Mouse (Mus musculus): ENCODE measurements around the gene Myh11. TPM values are rescaled to one million over a fixed set of nuclear protein-coding genes. Genes with fewer than 3 reads are reported as not detected.

Gene Myh11
- 250 and 280 TPM in 2 replicates for polyA plus RNA-seq (2014; fragmentation: Nextera tagmentation; extraction: Ambion mirVana)

DNA sequence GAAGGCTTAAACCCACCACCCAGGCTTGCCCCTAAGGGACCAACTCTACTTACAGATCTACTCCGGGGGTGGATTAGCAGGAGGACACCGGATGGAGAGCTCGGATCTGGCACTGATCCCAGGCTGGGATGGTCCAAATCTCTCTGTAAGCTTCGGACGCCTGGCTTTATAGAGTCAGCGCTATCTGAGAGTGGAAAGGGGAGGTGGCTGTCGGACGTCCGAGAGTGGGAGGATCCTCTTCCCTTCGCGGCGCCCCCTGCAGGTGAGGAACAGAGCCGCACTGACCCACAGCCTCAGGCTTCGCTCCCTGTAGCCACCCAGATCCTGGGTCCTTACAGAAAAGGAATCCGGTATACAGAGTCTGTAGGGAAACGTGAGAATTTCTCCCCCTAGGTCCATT, at the start of gene Myh11:
Gene Myh11, minus strand, starts transcription at position 150 of the 400 bp plus-strand sequence.
- Histone ChIP-seq H3K4me1 (ENCODE audit: control insufficient read depth, insufficient read depth, low read length) (peaks cover 16% of the 10 kb centered on the region), H3K27me3 (ENCODE audit: control insufficient read depth, insufficient read depth, low read length) (no peaks in the 10 kb centered on the region), H3K36me3 (ENCODE audit: control insufficient read depth, insufficient read depth, low read length) (no peaks in the 10 kb centered on the region), H3K4me3 (ENCODE audit: low read depth, low read length) (peak within 1 kb of the TSS; percentile 26), H3K9me3 (ENCODE audit: control insufficient read depth, low read depth, low read length) (no peaks in the 10 kb centered on the region), H3K27ac (ENCODE audit: low read length) (peak within 1 kb of the TSS; percentile 89), H3K9ac (replicated peaks; ENCODE audit: low read depth, low read length) (peak within 1 kb of the TSS; percentile 31; the same call in 1 of the 2 replicates), H3K4me2 (replicated peaks; ENCODE audit: low read depth, low read length) (peak within 1 kb of the TSS; percentile 53)
- under 1% methylated on average over 16 of the region's 16 CpGs for WGBS
- peak; percentile 73 for ATAC-seq (ENCODE audit: insufficient number of reproducible peaks, insufficient read depth, low FRiP score, low read depth)

DNA sequence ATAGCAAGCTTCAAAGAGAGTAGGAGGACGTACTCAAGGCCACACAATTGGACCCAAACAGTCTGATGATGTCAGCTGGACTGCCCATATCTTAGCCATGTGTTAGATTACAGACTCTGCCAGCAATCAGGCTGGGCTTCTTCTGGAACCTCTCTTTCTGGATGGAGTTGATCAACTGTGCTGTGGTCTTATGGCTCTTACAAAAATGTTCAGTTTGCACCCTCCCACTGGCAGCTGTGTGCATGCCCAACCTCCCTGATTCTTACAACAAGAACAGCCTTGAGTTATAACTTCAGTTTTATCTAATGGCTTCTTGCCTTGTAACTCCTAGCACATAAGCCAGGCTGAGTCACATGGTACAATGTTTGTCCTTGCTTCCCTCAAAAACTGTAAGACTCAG, 37.0 kb upstream of the Myh11 start:
- no peak overlapping the region for H3K4me2 ChIP-seq (replicated peaks; ENCODE audit: low read depth, low read length)
- 73% methylated on average over 1 of the region's 1 CpGs for WGBS
- no peaks in the 10 kb centered on the region for H3K36me3 ChIP-seq (ENCODE audit: control insufficient read depth, insufficient read depth, low read length)
- H3K9ac ChIP-seq (replicated peaks; ENCODE audit: low read depth, low read length) = no peak overlapping the region
- ATAC-seq (ENCODE audit: insufficient number of reproducible peaks, insufficient read depth, low FRiP score, low read depth) = no peak
- H3K4me1 ChIP-seq (ENCODE audit: control insufficient read depth, insufficient read depth, low read length) = no peaks in the 10 kb centered on the region
- H3K9me3 ChIP-seq (ENCODE audit: control insufficient read depth, low read depth, low read length) = no peaks in the 10 kb centered on the region
- no peak overlapping the region for H3K4me3 ChIP-seq (ENCODE audit: low read depth, low read length)
- H3K27ac ChIP-seq (ENCODE audit: low read length) = no peak overlapping the region
- H3K27me3 ChIP-seq (ENCODE audit: control insufficient read depth, insufficient read depth, low read length) = no peaks in the 10 kb centered on the region

DNA sequence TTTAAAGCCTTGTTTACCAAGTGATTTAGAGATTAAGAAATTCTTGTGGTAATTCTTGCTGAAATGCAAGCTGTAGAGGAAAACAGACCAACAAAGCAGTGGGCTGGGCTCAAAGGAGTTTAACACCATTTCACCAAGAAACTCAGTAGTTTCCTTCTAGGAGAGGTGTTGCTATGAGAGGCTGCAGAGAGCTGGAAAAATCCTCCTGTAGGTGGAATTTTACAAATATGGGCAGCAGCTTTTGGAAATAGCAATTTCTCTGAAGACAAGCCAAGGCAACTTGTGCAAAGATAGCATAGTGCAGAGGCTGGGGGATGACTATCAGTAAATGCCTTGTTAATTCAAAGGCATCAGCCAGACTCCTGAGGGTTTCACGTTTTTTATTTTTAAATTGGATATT, 29.3 kb upstream of the Myh11 start:
- Histone ChIP-seq H3K36me3 (ENCODE audit: control insufficient read depth, insufficient read depth, low read length) (no peaks in the 10 kb centered on the region), H3K9ac (replicated peaks; ENCODE audit: low read depth, low read length) (no peak overlapping the region), H3K9me3 (ENCODE audit: control insufficient read depth, low read depth, low read length) (no peaks in the 10 kb centered on the region), H3K4me3 (ENCODE audit: low read depth, low read length) (no peak overlapping the region), H3K4me2 (replicated peaks; ENCODE audit: low read depth, low read length) (no peak overlapping the region), H3K27me3 (ENCODE audit: control insufficient read depth, insufficient read depth, low read length) (no peaks in the 10 kb centered on the region), H3K4me1 (ENCODE audit: control insufficient read depth, insufficient read depth, low read length) (0 out of 2 replicates have a peak, but pooled peaks cover 4% of the 10 kb centered on the region), H3K27ac (ENCODE audit: low read length) (no peak overlapping the region)
- WGBS = 55% methylated on average over 1 of the region's 1 CpGs
- no peak for ATAC-seq (ENCODE audit: insufficient number of reproducible peaks, insufficient read depth, low FRiP score, low read depth)

DNA sequence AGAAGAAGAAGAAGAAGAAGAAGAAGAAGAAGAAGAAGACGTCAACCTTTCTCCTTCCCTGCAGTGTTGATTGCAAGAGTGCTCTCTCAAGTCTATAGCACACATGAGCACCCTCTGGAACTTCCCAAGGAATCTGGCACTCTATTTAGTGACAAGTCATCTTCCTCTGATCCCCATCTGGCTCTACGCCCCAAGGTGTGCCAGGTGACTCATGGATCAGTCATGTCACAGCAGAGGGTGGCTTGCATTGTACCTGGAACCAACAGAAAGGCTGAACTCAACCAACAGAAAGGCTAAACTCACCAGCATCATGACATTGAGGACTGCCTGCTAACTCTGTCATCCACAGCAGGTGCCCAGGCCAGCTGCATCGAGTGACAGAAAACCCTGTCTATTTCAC, 28.5 kb upstream of the Myh11 start:
- H3K4me1 ChIP-seq (ENCODE audit: control insufficient read depth, insufficient read depth, low read length) = 0 out of 2 replicates have a peak, but pooled peaks cover 4% of the 10 kb centered on the region
- 87% methylated on average over 3 of the region's 3 CpGs for WGBS
- no peak for ATAC-seq (ENCODE audit: insufficient number of reproducible peaks, insufficient read depth, low FRiP score, low read depth)
- H3K27ac ChIP-seq (ENCODE audit: low read length) = no peak overlapping the region
- H3K36me3 ChIP-seq (ENCODE audit: control insufficient read depth, insufficient read depth, low read length) = no peaks in the 10 kb centered on the region
- H3K4me3 ChIP-seq (ENCODE audit: low read depth, low read length) = no peak overlapping the region
- H3K9ac ChIP-seq (replicated peaks; ENCODE audit: low read depth, low read length) = no peak overlapping the region
- H3K4me2 ChIP-seq (replicated peaks; ENCODE audit: low read depth, low read length) = no peak overlapping the region
- no peaks in the 10 kb centered on the region for H3K27me3 ChIP-seq (ENCODE audit: control insufficient read depth, insufficient read depth, low read length)
- H3K9me3 ChIP-seq (ENCODE audit: control insufficient read depth, low read depth, low read length) = no peaks in the 10 kb centered on the region

DNA sequence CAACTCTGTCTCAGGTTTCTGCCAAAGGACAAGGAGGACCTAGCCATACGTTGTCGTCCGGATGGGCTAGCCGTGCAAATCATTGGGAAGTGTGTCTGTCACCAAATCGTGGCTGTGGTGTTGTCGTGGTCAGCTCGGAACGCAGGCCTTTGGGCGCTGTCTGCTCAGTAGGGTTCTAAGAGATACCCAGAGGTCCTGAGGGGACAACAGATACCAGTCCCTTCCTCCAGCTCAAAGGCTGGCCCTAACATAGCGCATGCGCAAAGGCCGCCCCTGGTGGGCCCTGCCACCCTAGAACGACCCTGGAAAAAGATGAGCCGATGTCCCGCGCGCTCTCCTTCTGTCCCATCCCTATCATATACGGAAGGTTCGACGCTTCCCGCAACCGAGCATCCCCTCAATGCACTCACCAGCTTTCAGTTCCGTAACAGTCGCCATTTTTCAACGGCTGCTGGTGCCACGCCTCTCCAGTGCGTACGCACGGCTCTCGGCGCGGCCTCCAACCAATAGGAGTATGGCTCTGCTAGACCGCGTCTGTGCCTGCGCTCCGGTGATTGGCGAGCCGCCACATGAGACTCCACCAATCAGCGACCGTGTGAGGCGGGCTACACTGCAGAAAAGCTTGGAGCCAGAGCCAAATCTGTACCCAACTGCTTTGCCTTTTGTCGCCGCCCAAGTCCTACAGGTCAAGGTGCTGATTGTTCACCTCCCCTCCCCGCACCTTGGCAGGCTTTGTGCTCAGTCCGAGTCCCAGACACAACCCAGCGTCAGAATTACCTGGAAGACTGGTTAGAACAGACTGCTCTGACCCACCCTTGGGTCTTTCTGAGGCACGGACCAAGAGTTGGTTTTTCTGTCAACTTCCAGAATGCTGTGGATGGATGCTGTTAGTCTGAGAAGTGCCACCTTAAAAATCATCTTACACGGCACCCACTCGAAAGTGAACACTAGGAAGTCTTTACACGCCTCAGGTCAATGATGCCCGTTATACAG, 26.0 kb upstream of the Myh11 start, which contains the start of gene Fopnl:
Gene Fopnl, minus strand, starts transcription at position 522 of the 993 bp plus-strand sequence.
- Histone ChIP-seq H3K36me3 (ENCODE audit: control insufficient read depth, insufficient read depth, low read length) (peaks cover 9% of the 10 kb centered on the region), H3K4me2 (replicated peaks; ENCODE audit: low read depth, low read length) (peak within 1 kb of the TSS; percentile 64), H3K27ac (ENCODE audit: low read length) (peak within 1 kb of the TSS; percentile 62), H3K9ac (replicated peaks; ENCODE audit: low read depth, low read length) (peak within 1 kb of the TSS; percentile 52), H3K4me1 (ENCODE audit: control insufficient read depth, insufficient read depth, low read length) (0 out of 2 replicates have a peak, but pooled peaks cover 4% of the 10 kb centered on the region), H3K27me3 (ENCODE audit: control insufficient read depth, insufficient read depth, low read length) (no peaks in the 10 kb centered on the region), H3K9me3 (ENCODE audit: control insufficient read depth, low read depth, low read length) (no peaks in the 10 kb centered on the region), H3K4me3 (ENCODE audit: low read depth, low read length) (peak within 1 kb of the TSS; percentile 75)
- 3% methylated on average over 51 of the region's 51 CpGs for WGBS
- peak; percentile 100 for ATAC-seq (ENCODE audit: insufficient number of reproducible peaks, insufficient read depth, low FRiP score, low read depth)

DNA sequence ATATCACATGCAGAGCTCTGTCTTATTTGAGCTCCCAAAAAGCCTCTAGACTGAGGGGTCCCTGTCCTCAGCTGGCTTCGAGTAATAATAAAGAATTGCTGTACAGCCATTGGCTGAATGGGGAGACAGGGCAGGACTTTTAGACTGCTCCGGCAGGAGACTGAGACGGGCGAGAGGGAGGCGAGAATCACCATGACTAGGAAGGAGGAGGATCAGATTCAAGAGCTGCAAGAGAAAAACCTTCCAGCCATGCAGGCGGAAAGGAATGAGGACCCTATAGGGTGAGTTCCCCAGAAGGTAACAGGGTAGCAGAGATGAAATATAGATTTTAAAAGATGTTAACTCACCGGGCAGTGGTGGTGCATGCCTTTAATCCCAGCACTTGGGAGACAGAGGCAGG, 21.7 kb upstream of the Myh11 start:
- 93% methylated on average over 7 of the region's 7 CpGs for WGBS
- 0 out of 2 replicates have a peak, but pooled peaks cover 4% of the 10 kb centered on the region for H3K4me1 ChIP-seq (ENCODE audit: control insufficient read depth, insufficient read depth, low read length)
- H3K36me3 ChIP-seq (ENCODE audit: control insufficient read depth, insufficient read depth, low read length) = peaks cover 31% of the 10 kb centered on the region

DNA sequence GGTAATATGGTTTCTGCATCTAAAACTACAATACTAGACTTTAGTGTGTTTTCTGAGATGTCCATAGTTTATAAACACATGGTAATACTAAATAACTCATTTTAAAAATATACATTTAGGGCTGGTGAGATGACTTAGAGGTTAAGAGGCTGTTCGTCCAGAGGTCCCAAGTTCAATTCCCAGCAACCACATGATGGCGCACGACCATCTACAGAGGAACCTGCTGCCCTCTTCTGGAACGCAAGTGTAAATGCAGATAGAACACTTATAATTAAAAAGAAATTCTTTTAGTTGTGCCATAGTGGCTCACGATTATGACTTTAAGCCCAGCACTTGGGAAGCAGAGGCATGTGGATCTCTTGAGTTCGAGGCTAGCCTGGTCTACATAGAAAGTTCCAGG, 20.2 kb upstream of the Myh11 start:
- 51% methylated on average over 6 of the region's 6 CpGs for WGBS
- no peak for ATAC-seq (ENCODE audit: insufficient number of reproducible peaks, insufficient read depth, low FRiP score, low read depth)
- Histone ChIP-seq H3K9ac (replicated peaks; ENCODE audit: low read depth, low read length) (no peak overlapping the region), H3K27me3 (ENCODE audit: control insufficient read depth, insufficient read depth, low read length) (no peaks in the 10 kb centered on the region), H3K27ac (ENCODE audit: low read length) (no peak overlapping the region), H3K4me1 (ENCODE audit: control insufficient read depth, insufficient read depth, low read length) (0 out of 2 replicates have a peak, but pooled peaks cover 4% of the 10 kb centered on the region), H3K36me3 (ENCODE audit: control insufficient read depth, insufficient read depth, low read length) (peaks cover 35% of the 10 kb centered on the region), H3K9me3 (ENCODE audit: control insufficient read depth, low read depth, low read length) (no peaks in the 10 kb centered on the region), H3K4me2 (replicated peaks; ENCODE audit: low read depth, low read length) (no peak overlapping the region), H3K4me3 (ENCODE audit: low read depth, low read length) (no peak overlapping the region)

More for the DNA sequence above, 21.7 kb upstream of the Myh11 start:
- no peak overlapping the region for H3K4me2 ChIP-seq (replicated peaks; ENCODE audit: low read depth, low read length)
- H3K27ac ChIP-seq (ENCODE audit: low read length) = no peak overlapping the region
- no peak overlapping the region for H3K4me3 ChIP-seq (ENCODE audit: low read depth, low read length)
- no peak for ATAC-seq (ENCODE audit: insufficient number of reproducible peaks, insufficient read depth, low FRiP score, low read depth)
- H3K9me3 ChIP-seq (ENCODE audit: control insufficient read depth, low read depth, low read length) = no peaks in the 10 kb centered on the region
- no peaks in the 10 kb centered on the region for H3K27me3 ChIP-seq (ENCODE audit: control insufficient read depth, insufficient read depth, low read length)
- H3K9ac ChIP-seq (replicated peaks; ENCODE audit: low read depth, low read length) = no peak overlapping the region

DNA sequence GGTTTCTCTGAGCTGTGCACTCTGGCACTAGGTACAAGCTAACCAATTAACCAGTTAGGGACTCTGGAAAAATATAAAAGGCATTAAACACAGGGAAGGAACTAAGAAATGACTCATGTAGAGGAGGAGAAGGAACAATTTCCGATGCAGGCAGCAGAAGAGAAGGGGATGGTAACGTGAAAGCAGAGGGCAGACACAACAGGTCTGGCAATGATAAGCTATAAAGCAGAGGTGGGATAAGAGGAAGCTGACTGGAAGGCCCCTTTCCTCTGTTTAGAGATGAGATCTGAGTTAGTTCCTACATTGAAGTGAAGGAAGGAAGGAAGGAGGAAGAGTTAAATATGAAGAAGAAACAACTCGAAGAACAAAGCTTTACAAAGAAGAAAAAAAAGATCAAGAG, 18.7 kb upstream of the Myh11 start:
- Histone ChIP-seq H3K9ac (replicated peaks; ENCODE audit: low read depth, low read length) (no peak overlapping the region), H3K27me3 (ENCODE audit: control insufficient read depth, insufficient read depth, low read length) (no peaks in the 10 kb centered on the region), H3K4me3 (ENCODE audit: low read depth, low read length) (no peak overlapping the region), H3K4me1 (ENCODE audit: control insufficient read depth, insufficient read depth, low read length) (no peaks in the 10 kb centered on the region), H3K36me3 (ENCODE audit: control insufficient read depth, insufficient read depth, low read length) (peaks cover 40% of the 10 kb centered on the region), H3K27ac (ENCODE audit: low read length) (no peak overlapping the region), H3K9me3 (ENCODE audit: control insufficient read depth, low read depth, low read length) (no peaks in the 10 kb centered on the region), H3K4me2 (replicated peaks; ENCODE audit: low read depth, low read length) (no peak overlapping the region)
- no peak for ATAC-seq (ENCODE audit: insufficient number of reproducible peaks, insufficient read depth, low FRiP score, low read depth)
- WGBS = 90% methylated on average over 3 of the region's 3 CpGs
